Mouse (Mus musculus) adrenal gland, adult (tissue): Measurements from ENCODE around the gene Mtmr6.

Source experiments
- DNase-seq, 2 experiments: peaks; one replicate each; pipeline ENCODE4 v3.0.0; 2022 to 2023; ENCODE audit warnings: low spot score in 1 of 2; ENCODE audit not compliant: inconsistent age in 2 of 2

Gene Mtmr6

GRCm38 (mm10) chr14:60264990-60265876, at the start of gene Mtmr6:
Gene Mtmr6, plus strand, starts transcription at chr14:60265228.
- peak; percentile 95 to 97 for DNase-seq

GRCm38 (mm10) chr14:60216125-60216524, 48.9 kb upstream of the Mtmr6 start:
- no peak for DNase-seq

- DNase-seq: no peak
Measured at GRCm38 (mm10) chr14:60217616-60218015, 47.4 kb upstream of the Mtmr6 start.

DNA sequence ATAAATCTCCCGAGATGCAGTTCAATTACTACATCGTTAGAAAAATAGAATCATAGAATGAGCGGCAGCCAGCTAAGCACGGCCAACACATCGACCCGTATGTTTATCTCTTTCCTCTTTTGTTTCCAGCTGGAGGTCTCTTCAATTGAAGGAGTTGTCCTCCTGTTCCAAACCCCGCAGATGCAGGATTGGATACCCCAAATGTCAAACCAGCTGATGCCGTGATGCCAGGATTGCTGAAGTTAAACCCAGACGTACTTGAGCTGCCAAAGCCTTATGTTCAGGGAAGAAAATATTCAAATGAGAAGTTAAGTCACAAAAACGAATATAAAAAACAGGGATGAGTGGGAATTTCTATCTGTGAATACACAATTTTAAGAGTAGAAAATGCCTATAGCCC, 45.1 kb upstream of the Mtmr6 start:
- DNase-seq: no peak

GRCm38 (mm10) chr14:60238551-60238950, 26.5 kb upstream of the Mtmr6 start:
- DNase-seq: no peak

DNA sequence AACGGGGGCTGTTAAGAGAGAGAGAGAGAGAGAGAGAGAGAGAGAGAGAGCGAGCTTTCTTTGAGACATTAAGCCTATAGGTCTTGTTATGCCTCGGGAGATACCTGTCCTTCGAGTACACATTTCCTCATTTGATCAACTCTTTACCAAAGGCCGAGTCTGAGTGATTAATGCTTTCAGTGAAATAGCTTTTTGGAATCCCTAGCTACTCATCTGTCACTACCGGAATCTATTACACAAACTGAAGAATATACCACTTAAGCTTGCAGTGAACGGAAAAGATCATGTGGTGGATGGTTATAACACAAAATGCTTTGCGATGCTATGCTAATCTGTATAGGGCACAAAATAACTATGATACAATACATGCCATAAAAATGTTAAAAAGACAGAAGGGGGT, 14.7 kb upstream of the Mtmr6 start:
- DNase-seq: peak in 1 of 2 experiments; percentile 48

- DNase-seq: no peak
Measured at GRCm38 (mm10) chr14:60250879-60251278, 14.1 kb upstream of the Mtmr6 start.

GRCm38 (mm10) chr14:60251281-60252003, 13.6 kb upstream of the Mtmr6 start, which contains the start of the genes Nupl1 and Gm49336:
Gene Nupl1, minus strand, starts transcription at chr14:60251431.
Gene Gm49336, minus strand, starts transcription at chr14:60251507.
- peak; percentile 99 for DNase-seq

GRCm38 (mm10) chr14:60252004-60253000, 12.7 kb upstream of the Mtmr6 start:
- DNase-seq: peak; percentile 33 to 68

- no peak for DNase-seq
Measured at GRCm38 (mm10) chr14:60253466-60253865, 11.6 kb upstream of the Mtmr6 start.

DNA sequence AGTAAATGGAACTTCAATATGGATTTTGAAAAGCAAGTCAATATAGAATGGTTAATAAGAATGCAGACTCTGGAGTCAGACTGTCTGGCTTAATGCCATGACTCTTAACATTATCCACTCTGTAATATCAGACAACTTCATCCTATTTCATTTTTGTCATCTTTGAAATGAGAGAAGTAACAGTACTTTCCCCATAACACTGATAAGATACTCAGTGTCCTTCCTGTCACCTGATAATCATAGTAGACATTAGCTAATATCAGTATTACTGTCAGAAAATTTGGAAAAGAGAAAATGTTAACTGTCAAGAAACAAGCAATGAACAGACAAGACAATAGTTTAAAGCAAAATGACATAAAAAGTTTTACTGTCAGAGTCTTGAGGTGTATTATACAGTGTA, 10.3 kb upstream of the Mtmr6 start:
- DNase-seq: no peak

GRCm38 (mm10) chr14:60256356-60256755, 8.7 kb upstream of the Mtmr6 start:
- no peak for DNase-seq

DNA sequence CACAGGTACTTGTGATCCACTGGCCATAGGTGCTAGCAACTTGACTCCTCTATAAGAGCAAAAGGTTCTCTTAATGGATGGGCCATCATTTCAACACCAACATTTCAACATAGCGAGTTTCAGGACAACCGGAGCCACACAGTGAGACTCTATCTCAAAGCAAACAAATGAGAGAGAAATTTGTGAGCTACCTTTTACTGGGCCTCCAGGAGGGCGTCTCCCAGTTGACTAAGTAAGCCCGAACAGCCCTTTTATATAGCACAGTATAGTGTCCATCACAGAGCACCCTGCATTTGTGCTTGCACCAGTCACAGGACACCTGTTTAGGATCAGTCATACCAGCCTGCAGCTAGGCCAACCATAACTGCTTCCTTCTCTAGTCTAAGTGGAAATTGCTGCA, 7.9 kb upstream of the Mtmr6 start:
- DNase-seq: no peak

DNA sequence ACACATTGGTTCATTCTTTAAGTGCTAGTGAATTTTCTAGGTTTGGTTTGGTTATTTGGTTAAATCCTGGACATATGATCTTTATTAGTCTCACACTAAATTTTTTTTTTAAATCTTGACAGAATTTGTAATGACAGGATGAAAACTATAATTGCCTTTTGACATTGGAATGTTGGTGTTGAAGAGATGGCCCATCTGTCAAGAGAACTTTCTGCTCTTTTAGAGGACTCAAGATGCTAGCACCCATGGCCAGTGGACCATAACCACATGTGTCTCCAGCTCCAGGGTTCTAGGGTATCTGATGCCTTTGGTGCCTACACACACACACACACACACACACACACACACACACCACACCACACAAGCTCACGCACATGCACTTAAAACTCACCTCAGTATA, 7.2 kb upstream of the Mtmr6 start:
- no peak for DNase-seq

DNA sequence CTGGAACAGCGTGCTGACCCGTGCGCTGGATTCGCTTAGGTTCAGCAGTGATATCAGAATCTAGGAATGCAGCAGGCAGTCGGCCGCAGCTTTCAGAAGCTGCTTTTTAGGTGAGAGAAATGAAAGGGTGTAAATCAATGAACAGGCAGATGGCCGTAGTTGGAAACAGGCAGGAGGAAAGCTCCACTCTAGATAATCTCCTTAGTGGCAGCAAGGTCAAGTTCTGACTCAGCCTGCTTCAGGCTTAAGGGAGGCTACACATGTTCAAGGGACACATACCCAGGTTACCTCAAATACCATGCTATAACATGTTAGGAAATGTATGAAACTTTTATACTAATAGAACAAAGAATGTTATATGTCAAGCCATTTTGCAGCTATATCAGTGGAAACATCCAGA, 2.7 kb upstream of the Mtmr6 start:
- peak in 1 of 2 experiments; percentile 44 for DNase-seq

DNA sequence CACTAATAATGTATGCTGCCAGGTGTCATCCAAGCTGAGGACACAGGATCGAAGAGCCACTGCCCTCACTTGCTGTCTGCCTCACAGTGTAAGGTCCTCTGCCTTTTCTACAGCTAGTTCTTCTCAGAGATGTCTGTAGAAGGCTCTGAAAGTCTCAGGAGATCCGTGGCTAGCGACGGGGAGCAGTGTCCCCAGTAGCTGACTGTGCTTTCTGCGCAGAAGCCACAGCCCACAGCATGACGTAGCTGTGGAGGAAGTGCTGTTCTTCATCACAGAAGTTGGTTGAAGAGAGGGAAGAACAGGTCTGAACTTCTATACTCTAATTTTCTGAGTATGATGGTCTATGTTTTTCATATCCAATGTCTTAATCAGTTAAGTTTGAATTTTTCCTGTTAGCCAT, 4.3 kb downstream of the Mtmr6 start:
- DNase-seq: no peak

- no peak for DNase-seq
Measured at GRCm38 (mm10) chr14:60273346-60273745, 8.3 kb downstream of the Mtmr6 start.

- no peak for DNase-seq
Measured at GRCm38 (mm10) chr14:60275301-60276276, 10.6 kb downstream of the Mtmr6 start.

- DNase-seq: no peak
Measured at GRCm38 (mm10) chr14:60286194-60286863, 21.3 kb downstream of the Mtmr6 start.
